Mouse (Mus musculus) R1 (cell line): ENCODE results near the gene Rassf2.

Experiments used
- DNase-seq: peaks from one replicate; pipeline ENCODE4 v3.0.0-alpha.2; 2018; ENCODE audit warnings: low read depth, low spot score

The Rassf2 gene

GRCm38 (mm10) chr2:132029646-132030417, at the start of gene Rassf2:
Gene Rassf2 (minus strand): TSS chr2:132030258.
- DNase-seq, result peak; percentile 98

- DNase-seq, result no peak
These were observed 49.1 kb upstream of the Rassf2 start for GRCm38 (mm10) chr2:132079139-132079538.

- no peak for DNase-seq
These were observed 43.0 kb upstream of the Rassf2 start for GRCm38 (mm10) chr2:132073052-132073451.

- DNase-seq, result no peak
These were observed 40.1 kb upstream of the Rassf2 start for GRCm38 (mm10) chr2:132069985-132070735.

- DNase-seq, result peak; percentile 27
These were observed 34.2 kb upstream of the Rassf2 start for GRCm38 (mm10) chr2:132064185-132064831.

GRCm38 (mm10) chr2:132063776-132064175, 33.7 kb upstream of the Rassf2 start:
- no peak for DNase-seq

GRCm38 (mm10) chr2:132061884-132062283, 31.8 kb upstream of the Rassf2 start:
- DNase-seq, result no peak

- no peak for DNase-seq
These were observed 29.9 kb upstream of the Rassf2 start for GRCm38 (mm10) chr2:132059919-132060318.

- no peak for DNase-seq
These were observed 25.3 kb upstream of the Rassf2 start for GRCm38 (mm10) chr2:132055349-132055753.

GRCm38 (mm10) chr2:132053824-132054223, 23.8 kb upstream of the Rassf2 start:
- no peak for DNase-seq

- no peak for DNase-seq
These were observed 21.7 kb upstream of the Rassf2 start for GRCm38 (mm10) chr2:132051798-132052197.

GRCm38 (mm10) chr2:132049921-132050320, 19.9 kb upstream of the Rassf2 start:
- no peak for DNase-seq

- DNase-seq, result no peak
These were observed 19.4 kb upstream of the Rassf2 start for GRCm38 (mm10) chr2:132049491-132049890.

- DNase-seq, result no peak
These were observed 18.2 kb upstream of the Rassf2 start for GRCm38 (mm10) chr2:132048143-132048772.

- DNase-seq, result no peak
These were observed 17.3 kb upstream of the Rassf2 start for GRCm38 (mm10) chr2:132047364-132047763.

- no peak for DNase-seq
These were observed 16.6 kb upstream of the Rassf2 start for GRCm38 (mm10) chr2:132046659-132047058.

GRCm38 (mm10) chr2:132044320-132045274, 14.5 kb upstream of the Rassf2 start:
- peak; percentile 81 for DNase-seq

- DNase-seq, result no peak
These were observed 13.1 kb upstream of the Rassf2 start for GRCm38 (mm10) chr2:132043101-132043621.

- DNase-seq, result no peak
These were observed 9.8 kb upstream of the Rassf2 start for GRCm38 (mm10) chr2:132039894-132040293.

GRCm38 (mm10) chr2:132036326-132036725, 6.3 kb upstream of the Rassf2 start:
- no peak for DNase-seq

GRCm38 (mm10) chr2:132035470-132035835, 5.4 kb upstream of the Rassf2 start:
- DNase-seq, result no peak
